Mouse (Mus musculus): ENCODE results near the gene E130114P18Rik. TPM values are rescaled to one million over a fixed set of nuclear protein-coding genes. Genes with fewer than 3 reads are reported as not detected.

The E130114P18Rik gene
- total and polyA plus RNA-seq, 3 experiments, result 0.11 TPM; not detected in 2

GRCm38 (mm10) chr4:97673854-97674510 lies 103.9 kb downstream of the E130114P18Rik start:
- Histone ChIP-seq H3K27me3 (ENCODE audit: insufficient read depth, low read length) (no peaks in the 10 kb centered on the region), H3K4me1 (ENCODE audit: insufficient read depth, low read depth, low read length) (no peaks in the 10 kb centered on the region), H3K4me3 (ENCODE audit: low read depth, low read length) (no peak overlapping the region), H3K9me3 (replicated peaks) (peaks cover 30% of the 10 kb centered on the region), H3K36me3 (replicated peaks) (no peaks in the 10 kb centered on the region)
- ATAC-seq (ENCODE audit: extremely low read depth, insufficient number of reproducible peaks, low FRiP score, poor library complexity, severe bottlenecking) (no peak), DNase-seq (ENCODE audit: low spot score) (no peak)
- TF ChIP-seq GATA2 (IDR thresholded peaks at IDR 0.05; ENCODE audit: borderline replicate concordance, low read depth, low read length) (no peak), TAL1 (conservative IDR thresholded peaks at IDR 0.05; ENCODE audit: low read depth, low read length) (no peak), GATA1 (IDR thresholded peaks at IDR 0.05; ENCODE audit: borderline replicate concordance, low read length) (no peak), CTCF (IDR thresholded peaks at IDR 0.05; ENCODE audit: low read depth, low read length) (no peak), POLR2AphosphoS5 (IDR thresholded peaks at IDR 0.05; ENCODE audit: insufficient replicate concordance, low read depth, low read length) (no peak)

- Histone ChIP-seq H3K4me3 (ENCODE audit: low read depth, low read length) (no peak overlapping the region), H3K4me1 (ENCODE audit: insufficient read depth, low read depth, low read length) (no peaks in the 10 kb centered on the region), H3K36me3 (replicated peaks) (no peaks in the 10 kb centered on the region), H3K27me3 (ENCODE audit: insufficient read depth, low read length) (no peaks in the 10 kb centered on the region), H3K9me3 (replicated peaks) (peaks cover 26% of the 10 kb centered on the region)
- DNase-seq (ENCODE audit: low spot score) (no peak), ATAC-seq (ENCODE audit: extremely low read depth, insufficient number of reproducible peaks, low FRiP score, poor library complexity, severe bottlenecking) (no peak)
- TF ChIP-seq CTCF (IDR thresholded peaks at IDR 0.05; ENCODE audit: low read depth, low read length) (no peak), GATA1 (IDR thresholded peaks at IDR 0.05; ENCODE audit: borderline replicate concordance, low read length) (no peak), GATA2 (IDR thresholded peaks at IDR 0.05; ENCODE audit: borderline replicate concordance, low read depth, low read length) (no peak), TAL1 (conservative IDR thresholded peaks at IDR 0.05; ENCODE audit: low read depth, low read length) (no peak), POLR2AphosphoS5 (IDR thresholded peaks at IDR 0.05; ENCODE audit: insufficient replicate concordance, low read depth, low read length) (no peak)
Observed at GRCm38 (mm10) chr4:97672501-97672900, 105.4 kb downstream of the E130114P18Rik start.

- no peak for TF ChIP-seq GATA1 (IDR thresholded peaks at IDR 0.05; ENCODE audit: borderline replicate concordance, low read length)
- TF ChIP-seq GATA2 (IDR thresholded peaks at IDR 0.05; ENCODE audit: borderline replicate concordance, low read depth, low read length), result no peak
- no peak for TF ChIP-seq CTCF (IDR thresholded peaks at IDR 0.05; ENCODE audit: low read depth, low read length)
- TF ChIP-seq POLR2AphosphoS5 (IDR thresholded peaks at IDR 0.05; ENCODE audit: insufficient replicate concordance, low read depth, low read length), result no peak
- no peak for TF ChIP-seq TAL1 (conservative IDR thresholded peaks at IDR 0.05; ENCODE audit: low read depth, low read length)
- no peak for DNase-seq (ENCODE audit: low spot score)
Observed at GRCm38 (mm10) chr4:97671911-97672310, 106.0 kb downstream of the E130114P18Rik start.

GRCm38 (mm10) chr4:97670418-97670817 lies 107.5 kb downstream of the E130114P18Rik start:
- H3K36me3 ChIP-seq (replicated peaks), result no peaks in the 10 kb centered on the region
- ATAC-seq (ENCODE audit: extremely low read depth, insufficient number of reproducible peaks, low FRiP score, poor library complexity, severe bottlenecking) (no peak), DNase-seq (ENCODE audit: low spot score) (no peak)
- no peak for TF ChIP-seq TAL1 (conservative IDR thresholded peaks at IDR 0.05; ENCODE audit: low read depth, low read length)
- no peaks in the 10 kb centered on the region for H3K27me3 ChIP-seq (ENCODE audit: insufficient read depth, low read length)
- H3K4me3 ChIP-seq (ENCODE audit: low read depth, low read length), result no peak overlapping the region
- H3K9me3 ChIP-seq (replicated peaks), result peaks cover 16% of the 10 kb centered on the region
- no peaks in the 10 kb centered on the region for H3K4me1 ChIP-seq (ENCODE audit: insufficient read depth, low read depth, low read length)

More at GRCm38 (mm10) chr4:97671911-97672310, 106.0 kb downstream of the E130114P18Rik start:
- Histone ChIP-seq H3K9me3 (replicated peaks) (peaks cover 24% of the 10 kb centered on the region), H3K4me1 (ENCODE audit: insufficient read depth, low read depth, low read length) (no peaks in the 10 kb centered on the region), H3K36me3 (replicated peaks) (no peaks in the 10 kb centered on the region), H3K27me3 (ENCODE audit: insufficient read depth, low read length) (no peaks in the 10 kb centered on the region), H3K4me3 (ENCODE audit: low read depth, low read length) (no peak overlapping the region)
- ATAC-seq (ENCODE audit: extremely low read depth, insufficient number of reproducible peaks, low FRiP score, poor library complexity, severe bottlenecking), result no peak

- Histone ChIP-seq H3K4me1 (ENCODE audit: insufficient read depth, low read depth, low read length) (no peaks in the 10 kb centered on the region), H3K36me3 (replicated peaks) (no peaks in the 10 kb centered on the region), H3K27me3 (ENCODE audit: insufficient read depth, low read length) (no peaks in the 10 kb centered on the region), H3K9me3 (replicated peaks) (peaks cover 15% of the 10 kb centered on the region), H3K4me3 (ENCODE audit: low read depth, low read length) (no peak overlapping the region)
- DNase-seq (ENCODE audit: low spot score), result no peak
- ATAC-seq (ENCODE audit: extremely low read depth, insufficient number of reproducible peaks, low FRiP score, poor library complexity, severe bottlenecking), result no peak
- no peak for TF ChIP-seq POLR2AphosphoS5 (IDR thresholded peaks at IDR 0.05; ENCODE audit: insufficient replicate concordance, low read depth, low read length)
- TF ChIP-seq CTCF (IDR thresholded peaks at IDR 0.05; ENCODE audit: low read depth, low read length), result no peak
- no peak for TF ChIP-seq GATA2 (IDR thresholded peaks at IDR 0.05; ENCODE audit: borderline replicate concordance, low read depth, low read length)
Observed at GRCm38 (mm10) chr4:97669808-97670207, 108.1 kb downstream of the E130114P18Rik start.

GRCm38 (mm10) chr4:97665428-97665755 lies 112.5 kb downstream of the E130114P18Rik start:
- ATAC-seq (ENCODE audit: extremely low read depth, insufficient number of reproducible peaks, low FRiP score, poor library complexity, severe bottlenecking) (no peak), DNase-seq (ENCODE audit: low spot score) (no peak)
- TF ChIP-seq POLR2AphosphoS5 (IDR thresholded peaks at IDR 0.05; ENCODE audit: insufficient replicate concordance, low read depth, low read length), result no peak
- no peak for TF ChIP-seq GATA2 (IDR thresholded peaks at IDR 0.05; ENCODE audit: borderline replicate concordance, low read depth, low read length)
- no peak for TF ChIP-seq GATA1 (IDR thresholded peaks at IDR 0.05; ENCODE audit: borderline replicate concordance, low read length)
- no peak for TF ChIP-seq TAL1 (conservative IDR thresholded peaks at IDR 0.05; ENCODE audit: low read depth, low read length)
- no peak for TF ChIP-seq CTCF (IDR thresholded peaks at IDR 0.05; ENCODE audit: low read depth, low read length)
- Histone ChIP-seq H3K36me3 (replicated peaks) (no peaks in the 10 kb centered on the region), H3K4me3 (ENCODE audit: low read depth, low read length) (no peak overlapping the region), H3K4me1 (ENCODE audit: insufficient read depth, low read depth, low read length) (no peaks in the 10 kb centered on the region), H3K9me3 (replicated peaks) (peaks cover 21% of the 10 kb centered on the region), H3K27me3 (ENCODE audit: insufficient read depth, low read length) (no peaks in the 10 kb centered on the region)
